Mouse (Mus musculus) heart, adult 11 months (tissue): ENCODE measurements around the gene Pgrmc1.
"Not testable (repeated sequence)": the region's sequence is repeated elsewhere in the genome, so short reads cannot be mapped to it uniquely, and the experiment has no call there.

Experiments used
- DNase-seq: peaks from one replicate; pipeline ENCODE4 v3.0.0; 2022

Pgrmc1 gene

GRCm38 (mm10) chrX:36597707-36598389, at the start of gene Pgrmc1:
Pgrmc1 (plus strand) TSS chrX:36598206.
- peak; percentile 99 for DNase-seq

DNA sequence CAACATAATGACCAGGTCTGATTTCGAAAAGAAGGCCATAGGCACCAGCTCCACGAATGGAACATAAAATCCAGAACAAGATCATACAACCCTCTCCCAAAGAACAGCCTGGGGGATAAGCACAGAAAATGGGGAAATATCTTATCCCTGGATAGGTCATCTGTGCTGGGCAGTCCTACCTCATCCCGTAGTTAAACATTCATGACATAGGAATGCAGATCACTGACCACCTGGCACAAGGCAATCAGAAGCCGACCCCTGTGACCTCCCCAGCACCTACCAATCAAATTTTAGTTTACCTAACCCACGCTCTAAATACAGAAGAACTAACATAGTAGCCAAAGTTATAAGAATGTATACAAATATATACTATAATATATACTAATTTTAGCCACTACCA, 49.2 kb upstream of the Pgrmc1 start:
- DNase-seq = no peak

DNA sequence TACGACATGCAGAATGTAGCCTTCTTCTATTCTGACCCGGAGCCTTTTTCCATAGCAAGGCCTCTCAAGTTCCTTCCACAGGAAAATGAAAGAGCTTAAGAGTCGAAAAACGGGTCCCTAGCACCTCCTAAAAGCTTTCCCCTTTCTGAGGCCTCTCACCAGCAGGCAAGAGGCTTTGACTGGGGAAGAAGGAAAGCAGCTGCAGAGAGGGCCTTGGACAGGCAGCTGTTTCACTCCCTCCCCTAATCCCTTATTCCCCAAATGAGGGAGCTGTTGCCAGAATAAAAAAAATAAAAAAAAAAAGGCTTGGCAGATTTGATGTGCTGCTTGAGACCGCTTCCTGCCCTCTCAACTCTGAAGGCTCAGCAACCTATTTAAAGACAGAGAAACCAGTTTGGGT, 47.1 kb upstream of the Pgrmc1 start:
- DNase-seq = peak; percentile 95

DNA sequence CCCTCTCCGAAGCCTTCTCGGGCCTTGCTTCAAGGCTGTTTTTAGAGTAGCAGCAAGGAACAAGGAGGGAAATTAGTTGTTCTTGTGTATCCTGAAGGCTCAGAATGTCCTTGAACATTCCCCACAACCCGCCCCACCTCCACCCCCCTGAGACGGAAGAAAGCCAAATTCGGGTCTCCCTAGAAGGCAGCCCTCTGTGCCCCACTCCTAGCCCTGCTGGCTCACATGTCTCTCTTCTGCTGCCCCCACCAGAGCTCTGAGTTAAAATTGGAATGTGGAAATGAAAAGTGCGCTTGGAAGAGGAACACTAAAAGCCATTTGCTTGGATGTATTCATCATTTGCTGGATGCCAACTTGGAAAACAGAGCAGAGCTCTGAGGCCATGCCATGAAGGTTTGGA, 46.7 kb upstream of the Pgrmc1 start:
- DNase-seq = peak; percentile 90

DNA sequence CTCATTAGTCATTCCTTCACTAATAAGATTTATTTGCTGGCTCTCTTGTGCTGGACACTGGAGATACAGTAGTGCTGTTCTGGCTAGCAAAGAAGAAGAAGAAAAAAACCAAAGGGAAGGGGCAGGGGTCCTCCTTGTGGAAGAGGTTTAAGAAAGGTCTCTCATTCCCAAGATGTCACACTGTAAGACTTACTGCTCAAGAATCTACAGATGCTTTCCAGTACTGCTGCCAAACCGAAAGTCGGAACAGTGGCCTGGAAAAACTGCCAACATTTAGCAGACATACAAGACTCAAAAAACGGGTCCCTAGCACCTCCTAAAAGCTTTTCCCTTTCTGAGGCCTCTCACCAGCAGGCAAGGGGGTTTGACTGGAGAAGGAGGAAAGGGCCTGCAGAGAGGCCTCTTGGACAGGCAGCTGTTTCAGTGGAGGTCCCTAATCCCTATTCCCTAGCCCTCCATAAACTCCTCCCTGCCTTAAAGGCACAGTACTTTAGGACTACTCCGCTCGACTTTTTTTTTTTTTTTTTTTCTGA, 45.9 kb upstream of the Pgrmc1 start:
- DNase-seq = peak; percentile 97

DNA sequence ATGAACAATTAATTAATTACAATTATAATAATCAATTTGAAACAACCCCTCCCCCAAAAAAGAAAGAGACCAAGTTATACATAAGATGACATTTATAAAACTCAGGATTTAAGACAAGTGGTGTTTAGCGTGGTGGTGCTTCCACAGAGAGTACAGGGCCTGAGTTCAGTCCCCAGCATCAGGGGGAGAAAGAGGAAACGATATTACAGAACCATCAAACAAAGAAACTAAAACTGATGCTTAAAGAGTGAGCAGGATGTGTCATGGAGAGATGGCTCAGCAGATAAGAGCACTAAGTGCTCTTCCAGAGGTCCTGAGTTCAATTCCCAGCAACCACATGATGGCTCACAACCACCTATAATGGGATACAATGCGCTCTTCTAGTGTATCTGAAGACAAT, 45.3 kb upstream of the Pgrmc1 start:
- no peak for DNase-seq

DNA sequence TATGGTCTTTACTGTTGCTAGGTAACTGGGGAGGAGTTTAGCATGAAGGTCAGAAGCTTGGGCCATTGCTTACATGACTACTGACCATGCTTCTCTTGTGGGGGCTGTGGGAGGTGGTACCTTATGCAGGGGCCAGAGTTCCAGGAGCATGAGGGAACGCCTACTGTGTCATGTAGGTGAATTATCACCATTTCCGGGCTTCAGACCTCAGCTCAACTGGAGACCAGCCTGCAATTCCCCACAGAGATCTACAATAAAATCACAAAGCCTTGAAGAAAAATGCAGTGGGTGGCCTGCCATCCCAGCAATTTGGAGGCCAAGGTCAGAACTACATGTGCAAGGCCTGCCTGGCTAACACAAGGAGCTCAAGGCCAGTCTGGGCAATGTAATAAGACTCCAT, 42.8 kb upstream of the Pgrmc1 start:
- DNase-seq = not testable (repeated sequence)

- DNase-seq = no peak
Measured at GRCm38 (mm10) chrX:36560170-36560569, 37.8 kb upstream of the Pgrmc1 start.

DNA sequence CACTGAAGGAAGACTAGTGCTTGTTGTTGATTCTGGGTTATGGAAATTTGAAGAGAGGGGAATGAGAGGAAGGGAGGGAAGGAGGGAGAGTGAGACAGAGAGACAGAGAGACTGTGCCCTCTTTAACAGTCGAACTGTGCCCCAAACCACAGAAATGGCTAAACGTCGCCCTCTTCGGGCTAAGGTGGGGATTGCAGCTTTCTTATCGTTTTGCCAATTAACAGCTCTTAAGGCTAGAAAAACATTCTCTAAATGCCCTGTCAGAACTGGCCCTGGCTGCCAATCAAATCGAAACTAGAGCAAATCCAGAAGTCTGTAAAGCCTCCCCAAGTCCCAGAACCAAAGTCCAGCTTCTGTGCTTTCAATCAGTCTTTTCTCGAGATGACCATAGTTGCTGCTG, 36.4 kb upstream of the Pgrmc1 start:
- no peak for DNase-seq

- no peak for DNase-seq
Measured at GRCm38 (mm10) chrX:36562079-36562478, 35.9 kb upstream of the Pgrmc1 start.

- no peak for DNase-seq
Measured at GRCm38 (mm10) chrX:36586629-36587303, 11.2 kb upstream of the Pgrmc1 start.

DNA sequence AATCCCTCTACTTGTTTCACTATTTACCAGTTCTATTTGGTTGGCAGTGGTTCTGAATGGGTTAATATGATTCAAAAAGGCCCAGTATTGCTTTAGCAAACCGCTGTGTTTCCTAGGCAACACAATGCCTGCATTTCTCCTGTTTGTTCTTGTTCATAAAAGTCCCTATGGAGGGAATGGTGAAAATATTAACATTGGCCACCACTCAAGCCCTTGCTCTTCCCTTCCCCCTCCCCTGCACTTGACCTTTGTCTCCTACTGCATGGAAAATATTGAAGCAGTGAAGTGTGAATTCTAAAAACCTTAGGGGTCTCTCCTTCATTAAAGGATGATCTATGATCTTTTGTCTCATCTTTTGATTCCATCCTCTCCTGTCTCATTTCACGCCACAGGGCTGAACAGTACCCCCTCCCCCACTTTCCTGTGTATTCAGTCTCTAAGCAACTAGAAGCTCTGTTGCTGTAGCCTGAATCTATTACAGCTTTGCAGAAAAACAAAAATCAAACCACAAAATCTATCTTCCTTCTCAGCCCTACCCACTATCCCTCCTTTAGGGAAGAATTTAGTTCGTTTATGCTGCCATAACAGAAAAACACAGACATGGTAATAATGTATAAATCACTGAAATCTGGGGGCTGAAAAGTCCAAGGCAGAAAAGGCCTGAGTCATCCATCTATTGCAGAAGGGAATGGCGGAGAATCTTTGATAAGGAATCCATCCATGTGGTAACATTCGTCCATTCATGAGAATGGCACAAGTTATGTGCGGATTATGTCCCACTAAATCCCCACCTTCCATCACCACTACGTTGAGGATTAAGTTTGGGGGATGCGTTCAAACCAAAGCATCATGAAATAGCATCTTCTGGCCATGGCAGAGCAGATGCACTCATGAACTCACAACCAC, 10.4 kb upstream of the Pgrmc1 start:
- no peak for DNase-seq

DNA sequence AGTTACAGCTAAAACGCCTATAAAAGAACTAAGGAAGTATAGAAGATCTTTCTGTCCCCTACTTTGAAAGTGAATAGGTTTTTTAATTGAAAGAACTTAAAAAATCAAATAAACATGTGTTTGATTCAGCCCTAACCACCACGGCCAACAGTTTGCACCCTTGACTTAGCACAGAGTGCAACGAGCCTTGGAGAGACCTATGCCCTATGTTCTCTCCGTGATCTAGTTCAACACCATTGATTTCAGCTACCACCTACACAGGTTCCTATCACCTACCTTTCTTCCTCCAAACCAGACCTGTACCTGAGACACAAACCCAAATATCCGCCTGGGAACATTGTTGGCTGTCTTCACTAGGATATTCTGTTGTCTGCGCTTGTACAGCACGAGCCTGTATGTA, 7.7 kb upstream of the Pgrmc1 start:
- no peak for DNase-seq

GRCm38 (mm10) chrX:36591120-36591519, 6.9 kb upstream of the Pgrmc1 start:
- no peak for DNase-seq

DNA sequence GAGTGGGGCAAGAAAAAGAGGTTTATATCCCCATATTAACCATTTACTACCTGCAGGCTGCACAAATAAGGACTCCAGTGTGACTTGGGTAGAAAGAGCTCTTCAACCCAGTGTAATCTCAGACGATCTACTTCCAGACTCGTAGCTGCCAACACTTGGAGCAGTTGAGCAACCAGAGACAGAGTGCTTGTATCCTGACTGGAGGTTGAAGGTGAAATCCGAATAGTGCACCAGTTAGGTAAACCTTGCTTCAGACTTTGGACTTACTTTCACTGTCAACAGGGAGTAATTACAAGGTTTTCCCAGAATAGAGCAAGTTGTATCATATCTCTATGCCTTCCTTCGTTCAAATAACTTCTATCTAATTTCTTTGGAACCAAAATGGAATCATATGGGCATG, 6.5 kb upstream of the Pgrmc1 start:
- no peak for DNase-seq

DNA sequence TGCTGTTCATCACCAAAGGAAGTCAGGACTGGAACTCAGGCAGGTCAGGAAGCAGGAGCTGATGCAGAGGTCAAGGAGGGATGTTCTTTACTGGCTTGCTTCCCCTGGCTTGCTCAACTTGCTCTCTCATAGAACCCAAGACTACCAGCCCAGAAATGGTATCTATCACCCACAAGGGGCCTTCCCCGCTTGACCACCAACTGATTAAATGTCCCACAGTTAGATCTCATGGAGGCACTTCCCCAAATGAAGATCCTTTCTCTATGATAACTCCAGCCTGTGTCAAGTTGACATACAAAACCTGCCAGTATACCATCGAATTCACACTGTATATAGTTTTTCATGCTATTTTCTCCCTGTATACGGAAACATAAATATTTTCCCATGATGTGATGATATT, 2.8 kb upstream of the Pgrmc1 start:
- no peak for DNase-seq

GRCm38 (mm10) chrX:36596483-36597120, 1.4 kb upstream of the Pgrmc1 start:
- not testable (repeated sequence) for DNase-seq

GRCm38 (mm10) chrX:36598390-36598810, 394 bp downstream of the Pgrmc1 start:
- DNase-seq = no peak

- peak; percentile 88 for DNase-seq
Measured at GRCm38 (mm10) chrX:36598861-36599344, 897 bp downstream of the Pgrmc1 start.

- DNase-seq = no peak
Measured at GRCm38 (mm10) chrX:36599656-36600055, 1.6 kb downstream of the Pgrmc1 start.

DNA sequence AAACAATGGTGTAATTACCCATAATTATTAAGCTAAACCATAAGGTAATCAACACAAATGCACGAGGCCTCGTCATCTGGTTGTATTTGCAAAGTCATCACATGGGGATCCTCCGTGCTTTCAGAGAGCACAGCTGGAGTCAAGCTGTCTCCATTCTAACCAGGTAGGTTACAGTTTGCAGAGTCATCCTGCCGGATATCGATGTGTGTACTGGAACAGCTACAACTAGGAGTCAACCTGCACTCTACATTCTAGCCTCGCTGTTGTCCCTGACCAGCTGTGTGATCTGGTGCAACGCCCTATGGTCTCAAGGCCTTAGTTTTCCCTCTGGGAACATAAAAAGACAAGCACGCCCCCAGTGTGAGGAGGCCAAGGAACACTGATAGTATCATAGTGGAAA, 2.1 kb downstream of the Pgrmc1 start:
- peak; percentile 87 for DNase-seq

GRCm38 (mm10) chrX:36602926-36603325, 4.9 kb downstream of the Pgrmc1 start:
- no peak for DNase-seq

GRCm38 (mm10) chrX:36604040-36604439, 6.0 kb downstream of the Pgrmc1 start:
- no peak for DNase-seq
